Mouse (Mus musculus) embryonic fibroblast, embryonic 13.5 days (primary cell): ENCODE results near the gene Mtrr. TPM values are rescaled to one million over a fixed set of nuclear protein-coding genes. Genes with fewer than 3 reads are reported as not detected.
"Not testable (repeated sequence)": the region's sequence is repeated elsewhere in the genome, so short reads cannot be mapped to it uniquely, and the experiment has no call there.

Experiments used
- H3K27ac ChIP-seq: 2 replicates; pipeline ENCODE4 v1.5.1; 2012; ENCODE audit warnings: low read length, control low read depth, inconsistent platforms; ENCODE audit not compliant: insufficient read depth
- H3K4me1 ChIP-seq: 2 replicates; pipeline ENCODE4 v1.6.1; 2011; ENCODE audit warnings: low read length; ENCODE audit not compliant: control insufficient read depth, insufficient read depth
- H3K4me3 ChIP-seq: 2 replicates; pipeline ENCODE4 v1.5.1; 2011; ENCODE audit warnings: mild to moderate bottlenecking, control low read depth, low read length; ENCODE audit not compliant: insufficient read depth
- CTCF ChIP-seq: IDR thresholded peaks from 2 replicates; pipeline ENCODE4 v1.5.1; 2011; ENCODE audit warnings: mild to moderate bottlenecking, control low read depth, low read length, moderate library complexity, borderline replicate concordance; ENCODE audit not compliant: insufficient read depth
- POLR2A ChIP-seq: IDR thresholded peaks from 2 replicates; pipeline ENCODE4 v1.6.1; 2011; ENCODE audit warnings: low read depth, mild to moderate bottlenecking, control low read depth, low read length, moderate library complexity
- polyA plus RNA-seq: library from polyadenylated mRNA; stranded (reverse); fragments of >200 nt; gene quantifications from 2 replicates; pipeline ENCODE4 v1.2.4, GENCODE M21; 2011; ENCODE audit warnings: low read depth; ENCODE audit not compliant: missing spikeins, insufficient read length

Gene Mtrr
- polyA plus RNA-seq, 1 experiment = 16.4 TPM

DNA sequence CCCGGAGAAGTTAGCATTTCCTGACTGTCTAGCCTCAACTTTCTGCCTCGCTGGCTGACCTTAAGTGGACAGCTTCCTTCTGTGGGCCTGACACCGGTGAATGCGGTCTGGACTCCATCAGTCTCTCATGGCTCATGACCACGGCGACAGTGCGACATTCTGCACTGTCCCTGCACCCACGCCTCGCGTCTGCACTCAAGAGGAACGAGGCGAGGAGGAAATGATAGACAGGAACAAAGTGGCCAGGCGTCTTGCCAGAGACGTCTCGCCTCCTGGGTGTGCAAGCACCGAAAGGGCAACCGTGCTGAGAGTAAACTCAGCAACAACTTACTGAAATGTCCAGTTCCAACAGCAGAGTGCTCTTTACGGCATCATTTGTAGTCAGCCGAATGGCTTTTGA is 9.7 kb downstream of the Mtrr start:
- H3K4me1 ChIP-seq = peaks cover 4% of the 10 kb centered on the region; the same call in 1 of the 2 replicates
- H3K27ac ChIP-seq = 0 out of 2 replicates have a peak overlapping the region, but pooled peaks have one; percentile 34
- TF ChIP-seq POLR2A (no peak), CTCF (no peak)

DNA sequence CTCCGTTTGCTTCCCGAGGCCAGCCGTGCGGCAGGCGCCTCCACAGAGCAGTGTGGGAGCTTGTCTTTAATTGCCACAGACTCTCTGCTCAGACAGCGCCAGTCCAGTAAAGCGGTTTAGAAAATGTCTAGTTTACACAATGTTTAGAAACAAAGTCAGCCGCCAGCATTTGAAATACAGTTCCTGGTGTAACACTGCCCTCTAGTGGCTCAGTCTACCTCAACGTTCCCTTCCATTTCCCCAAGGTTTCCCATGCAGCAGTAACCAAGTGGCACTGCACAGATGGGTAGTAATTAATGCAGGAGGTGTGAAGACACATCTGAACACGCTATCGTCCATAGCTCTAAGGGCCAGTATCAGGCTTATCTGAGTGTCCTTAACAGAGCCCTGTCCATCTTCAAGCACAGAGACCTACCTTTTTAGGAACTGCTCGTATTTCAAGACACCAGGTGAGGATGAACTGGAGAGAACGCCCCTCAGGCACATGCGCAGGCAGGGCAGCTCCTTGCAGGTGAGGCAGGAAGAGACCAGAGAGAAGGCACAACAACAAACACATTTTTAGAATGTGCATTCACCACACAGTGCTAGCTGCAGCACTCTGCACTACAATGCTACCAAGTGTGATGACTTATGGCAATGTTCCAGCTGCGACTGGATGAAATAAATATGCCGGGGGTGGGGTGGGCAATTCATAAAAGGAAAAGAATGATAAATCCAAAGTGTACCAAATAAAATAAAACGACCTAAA is 12.2 kb downstream of the Mtrr start:
- Histone ChIP-seq H3K27ac (no peak overlapping the region), H3K4me1 (peaks cover 4% of the 10 kb centered on the region; the same call in 1 of the 2 replicates), H3K4me3 (no peak overlapping the region)
- TF ChIP-seq POLR2A (no peak), CTCF (peak; percentile 48; the same call in 1 of the 2 replicates)

More for the DNA sequence above, 9.7 kb downstream of the Mtrr start:
- H3K4me3 ChIP-seq = no peak overlapping the region

DNA sequence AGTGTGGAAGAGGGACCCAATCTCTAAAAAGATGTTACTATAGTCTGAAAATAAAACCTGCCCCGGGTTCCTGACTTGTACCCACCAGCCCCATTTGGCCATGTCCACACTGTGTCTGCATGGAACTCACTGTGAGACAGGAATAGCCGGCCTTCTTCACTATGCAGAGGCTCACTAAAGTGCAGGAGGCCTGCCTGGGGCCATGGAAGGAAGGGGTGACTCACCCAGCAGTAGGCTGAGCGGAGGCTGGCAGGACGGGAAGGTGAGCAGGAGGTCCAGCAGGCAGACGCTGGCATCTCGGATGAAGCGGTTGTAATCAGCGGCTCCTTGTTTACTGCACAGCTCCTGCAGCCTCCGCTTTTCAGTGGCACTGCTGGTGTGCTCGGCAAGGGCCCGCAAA is 13.4 kb downstream of the Mtrr start:
- Histone ChIP-seq H3K4me1 (peaks cover 4% of the 10 kb centered on the region; the same call in 1 of the 2 replicates), H3K27ac (no peak overlapping the region), H3K4me3 (no peak overlapping the region)
- TF ChIP-seq POLR2A = no peak

GRCm38 (mm10) chr13:68568110-68568509 is 13.8 kb downstream of the Mtrr start:
- Histone ChIP-seq H3K27ac (no peak overlapping the region), H3K4me3 (no peak overlapping the region), H3K4me1 (peaks cover under 1% of the 10 kb centered on the region; the same call in 1 of the 2 replicates)
- TF ChIP-seq POLR2A = no peak
- TF ChIP-seq CTCF = no peak

DNA sequence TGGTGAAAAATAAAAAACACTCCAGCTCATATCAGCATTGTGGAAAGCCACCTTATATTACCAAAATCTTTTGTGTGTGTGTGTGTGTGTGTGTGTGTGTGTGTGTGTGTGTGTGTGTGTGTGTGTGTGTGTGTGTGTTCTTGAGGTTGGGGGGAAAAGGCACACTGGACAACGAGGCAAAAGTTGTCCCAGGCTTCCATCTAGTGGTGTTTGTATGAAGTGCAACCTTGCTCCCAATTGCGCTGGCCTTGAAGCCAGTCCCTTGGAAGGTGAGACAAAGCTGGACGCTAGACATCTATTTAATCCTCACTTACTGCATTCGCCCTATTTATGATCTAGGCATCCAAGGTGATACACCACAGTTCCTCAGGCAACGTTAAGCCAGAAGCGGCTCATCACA is 28.6 kb downstream of the Mtrr start:
- H3K27ac ChIP-seq, H3K4me3 ChIP-seq, H3K4me1 ChIP-seq: not testable (repeated sequence)
- peak; percentile 34; the same call in 1 of the 2 replicates for TF ChIP-seq CTCF

Other genes starting within 250 kb of the Mtrr start
- gene Fastkd3, start 85 bp upstream of the Mtrr start, polyA plus RNA-seq = 14.2 and 21.8 TPM in 2 replicates
- gene 1700001L19Rik, start 15.3 kb upstream of the Mtrr start, polyA plus RNA-seq = not detected in 2 replicates